Mouse (Mus musculus): ENCODE measurements at regions not wholly inside any gene's neighbourhood (a gene's known extent, or its start where the extent isn't known, plus 50 kb on each side); places are given as distances from the start of the nearest gene placed in this dataset.

GRCm38 (mm10) chr2:78393090-78393489 is 446.9 kb upstream of the Cwc22 start:
- no peaks in the 10 kb centered on the region for H3K27me3 ChIP-seq (ENCODE audit: control insufficient read depth, insufficient read depth, low read length)
- H3K27ac ChIP-seq (ENCODE audit: insufficient read depth, low read depth, low read length) = no peak overlapping the region
- no peak overlapping the region for H3K4me3 ChIP-seq (ENCODE audit: low read depth, low read length)
- no peaks in the 10 kb centered on the region for H3K36me3 ChIP-seq (ENCODE audit: control insufficient read depth, insufficient read depth, low read length)
- no peaks in the 10 kb centered on the region for H3K4me1 ChIP-seq (ENCODE audit: control insufficient read depth, insufficient read depth, insufficient read length, low read length)
- WGBS = 43% methylated on average over 4 of the region's 4 CpGs
- TF ChIP-seq POLR2A (IDR thresholded peaks at IDR 0.05; ENCODE audit: low read depth, low read length) (no peak), CTCF (IDR thresholded peaks at IDR 0.05; ENCODE audit: extremely low read depth, insufficient read length, insufficient replicate concordance, low read depth, low read length) (no peak)

GRCm38 (mm10) chr2:78392425-78392824 is 446.2 kb upstream of the Cwc22 start:
- no peak overlapping the region for H3K27ac ChIP-seq (ENCODE audit: insufficient read depth, low read depth, low read length)
- 76% methylated on average over 2 of the region's 2 CpGs for WGBS

GRCm38 (mm10) chr2:78388001-78388400 is 441.8 kb upstream of the Cwc22 start:
- WGBS = 77% methylated on average over 4 of the region's 4 CpGs
- no peak overlapping the region for H3K4me3 ChIP-seq (ENCODE audit: low read depth, low read length)
- H3K4me1 ChIP-seq (ENCODE audit: control insufficient read depth, insufficient read depth, insufficient read length, low read length) = no peaks in the 10 kb centered on the region
- no peak overlapping the region for H3K27ac ChIP-seq (ENCODE audit: insufficient read depth, low read depth, low read length)
- H3K36me3 ChIP-seq (ENCODE audit: control insufficient read depth, insufficient read depth, low read length) = no peaks in the 10 kb centered on the region
- no peaks in the 10 kb centered on the region for H3K27me3 ChIP-seq (ENCODE audit: control insufficient read depth, insufficient read depth, low read length)
- no peak for TF ChIP-seq CTCF (IDR thresholded peaks at IDR 0.05; ENCODE audit: extremely low read depth, insufficient read length, insufficient replicate concordance, low read depth, low read length)
- TF ChIP-seq POLR2A (IDR thresholded peaks at IDR 0.05; ENCODE audit: low read depth, low read length) = no peak

More at GRCm38 (mm10) chr2:78392425-78392824, 446.2 kb upstream of the Cwc22 start:
- TF ChIP-seq POLR2A (IDR thresholded peaks at IDR 0.05; ENCODE audit: low read depth, low read length) = no peak
- TF ChIP-seq CTCF (IDR thresholded peaks at IDR 0.05; ENCODE audit: extremely low read depth, insufficient read length, insufficient replicate concordance, low read depth, low read length) = no peak
- H3K4me3 ChIP-seq (ENCODE audit: low read depth, low read length) = no peak overlapping the region
- no peaks in the 10 kb centered on the region for H3K4me1 ChIP-seq (ENCODE audit: control insufficient read depth, insufficient read depth, insufficient read length, low read length)
- H3K36me3 ChIP-seq (ENCODE audit: control insufficient read depth, insufficient read depth, low read length) = no peaks in the 10 kb centered on the region
- H3K27me3 ChIP-seq (ENCODE audit: control insufficient read depth, insufficient read depth, low read length) = no peaks in the 10 kb centered on the region

GRCm38 (mm10) chr2:78381234-78381633 is 435.1 kb upstream of the Cwc22 start:
- Histone ChIP-seq H3K27ac (ENCODE audit: insufficient read depth, low read depth, low read length) (no peak overlapping the region), H3K36me3 (ENCODE audit: control insufficient read depth, insufficient read depth, low read length) (no peaks in the 10 kb centered on the region), H3K27me3 (ENCODE audit: control insufficient read depth, insufficient read depth, low read length) (no peaks in the 10 kb centered on the region), H3K4me3 (ENCODE audit: low read depth, low read length) (no peak overlapping the region), H3K4me1 (ENCODE audit: control insufficient read depth, insufficient read depth, insufficient read length, low read length) (no peaks in the 10 kb centered on the region)
- TF ChIP-seq POLR2A (IDR thresholded peaks at IDR 0.05; ENCODE audit: low read depth, low read length) = no peak
- no peak for TF ChIP-seq CTCF (IDR thresholded peaks at IDR 0.05; ENCODE audit: extremely low read depth, insufficient read length, insufficient replicate concordance, low read depth, low read length)

- TF ChIP-seq POLR2A (IDR thresholded peaks at IDR 0.05; ENCODE audit: low read depth, low read length) (no peak), CTCF (IDR thresholded peaks at IDR 0.05; ENCODE audit: extremely low read depth, insufficient read length, insufficient replicate concordance, low read depth, low read length) (no peak)
- Histone ChIP-seq H3K36me3 (ENCODE audit: control insufficient read depth, insufficient read depth, low read length) (no peaks in the 10 kb centered on the region), H3K4me1 (ENCODE audit: control insufficient read depth, insufficient read depth, insufficient read length, low read length) (no peaks in the 10 kb centered on the region), H3K27ac (ENCODE audit: insufficient read depth, low read depth, low read length) (no peak overlapping the region), H3K4me3 (ENCODE audit: low read depth, low read length) (no peak overlapping the region), H3K27me3 (ENCODE audit: control insufficient read depth, insufficient read depth, low read length) (no peaks in the 10 kb centered on the region)
- WGBS = 82% methylated on average over 5 of the region's 5 CpGs
Observed at GRCm38 (mm10) chr2:78331736-78332475, 385.7 kb upstream of the Cwc22 start.

GRCm38 (mm10) chr2:78326091-78326490 is 379.9 kb upstream of the Cwc22 start:
- Histone ChIP-seq H3K4me1 (ENCODE audit: control insufficient read depth, insufficient read depth, insufficient read length, low read length) (no peaks in the 10 kb centered on the region), H3K27me3 (ENCODE audit: control insufficient read depth, insufficient read depth, low read length) (no peaks in the 10 kb centered on the region), H3K4me3 (ENCODE audit: low read depth, low read length) (no peak overlapping the region), H3K27ac (ENCODE audit: insufficient read depth, low read depth, low read length) (no peak overlapping the region), H3K36me3 (ENCODE audit: control insufficient read depth, insufficient read depth, low read length) (no peaks in the 10 kb centered on the region)
- 63% methylated on average over 2 of the region's 2 CpGs for WGBS
- TF ChIP-seq POLR2A (IDR thresholded peaks at IDR 0.05; ENCODE audit: low read depth, low read length) (no peak), CTCF (IDR thresholded peaks at IDR 0.05; ENCODE audit: extremely low read depth, insufficient read length, insufficient replicate concordance, low read depth, low read length) (no peak)

- 64% methylated on average over 3 of the region's 3 CpGs for WGBS
- Histone ChIP-seq H3K27me3 (ENCODE audit: control insufficient read depth, insufficient read depth, low read length) (no peaks in the 10 kb centered on the region), H3K27ac (ENCODE audit: insufficient read depth, low read depth, low read length) (no peak overlapping the region), H3K4me3 (ENCODE audit: low read depth, low read length) (no peak overlapping the region), H3K4me1 (ENCODE audit: control insufficient read depth, insufficient read depth, insufficient read length, low read length) (no peaks in the 10 kb centered on the region), H3K36me3 (ENCODE audit: control insufficient read depth, insufficient read depth, low read length) (no peaks in the 10 kb centered on the region)
- TF ChIP-seq CTCF (IDR thresholded peaks at IDR 0.05; ENCODE audit: extremely low read depth, insufficient read length, insufficient replicate concordance, low read depth, low read length) (no peak), POLR2A (IDR thresholded peaks at IDR 0.05; ENCODE audit: low read depth, low read length) (no peak)
Observed at GRCm38 (mm10) chr2:78322216-78322965, 376.2 kb upstream of the Cwc22 start.

Measured in small intestine, adult 2 months (tissue).